Mouse (Mus musculus) forebrain, embryonic 14.5 days (tissue): Measurements from ENCODE around the gene Ptbp3. TPM values are rescaled to one million over a fixed set of nuclear protein-coding genes. Genes with fewer than 3 reads are reported as not detected.
"Not testable (repeated sequence)": the region's sequence is repeated elsewhere in the genome, so short reads cannot be mapped to it uniquely, and the experiment has no call there.

Experiments used
- ATAC-seq: fragments of 200-750 bp; cut with Nextera tagmentation; 2 replicates; pipeline ENCODE4 v1.8.0; 2017; ENCODE audit warnings: mild to moderate bottlenecking, moderate library complexity
- DNase-seq: peaks from one replicate; pipeline ENCODE4 v3.0.0-alpha.2; 2015; ENCODE audit warnings: low spot score
- H3K27ac ChIP-seq: fragments of 300-500 bp; sonication (generic); 2 replicates; pipeline ENCODE4 v1.5.1; 2014; ENCODE audit warnings: low read depth, mild to moderate bottlenecking, control low read depth, low read length, moderate library complexity
- H3K27me3 ChIP-seq: fragments of 300-500 bp; sonication (generic); replicated peaks from 2 replicates; pipeline ENCODE4 v1.6.1; 2014; ENCODE audit warnings: low read length, control low read depth, mixed read lengths; ENCODE audit not compliant: control insufficient read depth, insufficient read depth
- H3K36me3 ChIP-seq: fragments of 300-500 bp; sonication (generic); 2 replicates; pipeline ENCODE4 v1.6.1; 2014; ENCODE audit warnings: low read length, control low read depth; ENCODE audit not compliant: control insufficient read depth, insufficient read depth
- H3K4me1 ChIP-seq: fragments of 300-500 bp; sonication (generic); 2 replicates; pipeline ENCODE4 v1.6.1; 2014; ENCODE audit warnings: antibody characterized with exemption, low read length, control low read depth; ENCODE audit not compliant: control insufficient read depth, insufficient read depth
- H3K4me2 ChIP-seq: fragments of 300-500 bp; sonication (generic); 2 replicates; pipeline ENCODE4 v1.6.1; 2014; ENCODE audit warnings: mild to moderate bottlenecking, control low read depth, low read length
- H3K4me3 ChIP-seq: fragments of 300-500 bp; sonication (generic); 2 replicates; pipeline ENCODE4 v1.5.1; 2014; ENCODE audit warnings: low read depth, low read length, control low read depth
- H3K9ac ChIP-seq: fragments of 300-500 bp; sonication (generic); 2 replicates; pipeline ENCODE4 v1.6.1; 2014; ENCODE audit warnings: mild to moderate bottlenecking, low read length, control low read depth, moderate library complexity
- H3K9me3 ChIP-seq: fragments of 300-500 bp; sonication (generic); replicated peaks from 2 replicates; pipeline ENCODE4 v1.6.1; 2016; ENCODE audit warnings: low read length, control low read depth, mixed read lengths; ENCODE audit not compliant: control insufficient read depth
- whole genome bisulfite sequencing: fragments of 180-500 bp; shearing (Covaris S2); extraction: QIAGEN DNeasy Blood & Tissue Kit; methylation state at CpG from one replicate; pipeline ENCODE4 v1.1.7; 2014; 5-methylcytosine and 5-hydroxymethylcytosine counted together
- polyA plus RNA-seq: library from polyadenylated mRNA; unstranded; fragments of >200 nt; fragmentation: Nextera tagmentation; extraction: Ambion mirVana; gene quantifications from 2 replicates; pipeline ENCODE4 v1.2.1, GENCODE M21; 2014

Gene Ptbp3
- polyA plus RNA-seq, 1 experiment from 2014 or later = 23.5 TPM

DNA sequence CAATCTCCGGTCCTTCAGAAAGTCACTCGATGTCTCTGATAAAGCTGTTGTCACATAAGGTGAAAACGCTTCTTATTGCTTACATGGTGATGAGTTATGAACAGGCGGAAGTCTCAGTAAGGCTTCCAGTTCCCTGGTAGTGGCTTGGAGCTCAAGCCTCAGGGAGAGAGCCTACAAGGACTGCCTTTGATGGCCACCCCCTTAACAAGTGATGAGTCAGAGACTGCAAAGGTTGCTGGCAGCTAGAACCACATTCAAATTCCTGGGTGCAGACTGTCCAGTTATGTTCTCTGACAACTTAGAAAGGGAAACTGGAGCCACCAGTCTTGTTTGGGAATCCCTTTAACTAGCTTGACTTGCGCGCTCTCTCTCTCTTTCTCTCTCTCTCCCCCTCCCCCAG is 11.0 kb upstream of the Ptbp3 start:
- no peak overlapping the region for H3K27ac ChIP-seq
- no peaks in the 10 kb centered on the region for H3K36me3 ChIP-seq
- ATAC-seq (no peak), DNase-seq (no peak)
- H3K9me3 ChIP-seq = no peaks in the 10 kb centered on the region
- H3K27me3 ChIP-seq = no peaks in the 10 kb centered on the region
- H3K4me1 ChIP-seq = no peaks in the 10 kb centered on the region
- 98% methylated on average over 6 of the region's 6 CpGs for WGBS
- H3K9ac ChIP-seq = no peak overlapping the region
- H3K4me3 ChIP-seq = no peak overlapping the region
- no peak overlapping the region for H3K4me2 ChIP-seq

DNA sequence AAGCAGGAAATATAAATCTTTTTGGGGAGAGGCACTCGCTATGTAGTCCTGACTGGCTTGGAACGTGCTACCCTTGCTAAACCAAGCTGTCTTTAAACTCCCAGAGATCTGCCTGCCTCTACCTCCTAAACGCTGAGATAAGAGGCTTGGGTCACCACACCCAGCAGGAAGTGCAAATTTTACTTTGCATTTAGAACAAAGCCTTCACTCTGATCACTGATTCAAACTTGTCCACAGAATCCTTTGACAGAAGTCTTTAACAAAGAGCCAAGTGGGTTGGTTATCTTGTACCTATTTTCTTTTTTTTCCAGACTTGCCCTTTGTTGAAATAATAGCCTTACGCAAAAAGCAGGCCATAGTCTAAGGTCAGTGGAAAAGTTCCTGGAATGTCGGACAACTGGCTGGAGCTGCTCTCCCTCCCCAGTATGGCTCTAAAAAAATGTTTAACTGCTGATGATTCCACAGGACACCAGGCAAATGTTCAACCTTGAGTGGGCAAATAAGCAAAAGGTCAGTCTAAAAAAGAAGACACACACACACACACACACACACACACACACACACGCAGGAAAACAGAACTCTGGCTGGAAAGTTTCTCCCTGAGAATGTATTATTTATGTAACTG is 9.0 kb upstream of the Ptbp3 start:
- ATAC-seq (no peak), DNase-seq (no peak)
- Histone ChIP-seq H3K4me3 (no peak overlapping the region), H3K27me3 (no peaks in the 10 kb centered on the region), H3K9ac (no peak overlapping the region), H3K9me3 (no peaks in the 10 kb centered on the region), H3K36me3 (no peaks in the 10 kb centered on the region), H3K4me2 (no peak overlapping the region), H3K27ac (no peak overlapping the region), H3K4me1 (no peaks in the 10 kb centered on the region)
- 84% methylated on average over 6 of the region's 6 CpGs for WGBS

DNA sequence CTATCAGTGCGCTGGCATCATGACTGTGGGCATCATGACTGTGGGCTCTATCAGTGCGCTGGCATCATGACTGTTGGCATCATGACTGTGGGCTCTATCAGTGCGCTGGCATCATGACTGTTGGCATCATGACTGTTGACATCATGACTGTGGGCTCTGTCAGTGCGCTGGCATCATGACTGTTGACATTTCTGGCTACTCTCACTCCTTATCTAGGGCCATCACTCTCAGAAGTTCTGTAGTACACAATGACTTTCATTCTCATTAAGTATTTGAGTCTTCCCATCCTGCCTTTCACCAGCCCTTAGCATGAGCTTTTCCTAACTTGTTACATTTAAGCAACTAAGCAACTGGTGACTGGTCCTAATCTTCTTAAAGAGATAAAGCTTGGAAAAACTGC is 8.2 kb upstream of the Ptbp3 start:
- 96% methylated on average over 4 of the region's 4 CpGs for WGBS
- not testable (repeated sequence) for H3K9me3 ChIP-seq, H3K27me3 ChIP-seq, ATAC-seq, H3K4me3 ChIP-seq, H3K4me1 ChIP-seq, H3K27ac ChIP-seq, H3K9ac ChIP-seq, DNase-seq, H3K36me3 ChIP-seq, H3K4me2 ChIP-seq

DNA sequence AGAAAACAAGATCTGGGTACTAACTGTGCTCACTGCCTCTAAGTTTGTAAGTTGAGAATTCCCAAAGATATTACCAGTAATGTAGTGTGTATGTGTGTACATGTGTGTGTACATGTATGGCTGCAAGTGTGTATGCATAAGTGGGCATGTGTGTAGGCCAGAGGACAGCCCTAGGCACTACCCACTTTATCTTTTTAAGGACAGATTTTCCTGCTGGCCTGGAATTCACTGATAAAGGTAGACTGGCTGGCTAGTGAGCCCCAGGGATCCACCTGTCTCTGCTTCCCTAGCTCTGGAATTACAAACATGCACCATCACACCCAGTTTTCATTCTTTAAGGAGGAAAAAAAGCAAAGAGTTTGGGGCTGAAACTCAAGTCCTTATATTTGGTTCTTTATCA is 6.0 kb upstream of the Ptbp3 start:
- H3K27me3 ChIP-seq = no peaks in the 10 kb centered on the region
- no peaks in the 10 kb centered on the region for H3K9me3 ChIP-seq
- no peak overlapping the region for H3K9ac ChIP-seq
- H3K36me3 ChIP-seq = no peaks in the 10 kb centered on the region
- no peak overlapping the region for H3K4me2 ChIP-seq
- ATAC-seq (no peak), DNase-seq (no peak)
- no peak overlapping the region for H3K4me3 ChIP-seq
- H3K27ac ChIP-seq = no peak overlapping the region
- H3K4me1 ChIP-seq = no peaks in the 10 kb centered on the region

DNA sequence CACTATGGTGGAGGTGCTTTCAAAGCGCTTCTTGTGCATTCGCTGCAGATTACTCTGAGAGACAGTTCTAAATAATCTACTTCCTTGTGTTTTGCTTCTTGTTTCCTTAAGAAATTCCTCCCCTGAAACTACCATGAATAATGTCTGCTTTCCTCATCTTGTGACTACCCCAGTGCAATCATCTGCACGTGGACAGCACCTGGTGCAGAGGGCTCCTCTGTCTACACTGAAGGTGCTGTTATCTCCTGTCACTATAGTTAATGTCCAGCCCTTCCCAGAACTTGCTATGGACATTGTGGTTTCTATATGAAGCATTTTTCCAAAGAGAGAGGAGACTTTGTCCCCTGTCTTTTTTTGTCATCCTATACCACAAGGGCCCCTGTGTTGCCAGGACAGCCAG is 4.4 kb upstream of the Ptbp3 start:
- DNase-seq (no peak), ATAC-seq (no peak)
- no peaks in the 10 kb centered on the region for H3K36me3 ChIP-seq
- H3K4me1 ChIP-seq = peaks cover 5% of the 10 kb centered on the region; the same call in 1 of the 2 replicates
- H3K9me3 ChIP-seq = no peaks in the 10 kb centered on the region
- no peak overlapping the region for H3K4me3 ChIP-seq
- 80% methylated on average over 3 of the region's 3 CpGs for WGBS
- no peaks in the 10 kb centered on the region for H3K27me3 ChIP-seq
- no peak overlapping the region for H3K27ac ChIP-seq
- no peak overlapping the region for H3K4me2 ChIP-seq
- no peak overlapping the region for H3K9ac ChIP-seq

DNA sequence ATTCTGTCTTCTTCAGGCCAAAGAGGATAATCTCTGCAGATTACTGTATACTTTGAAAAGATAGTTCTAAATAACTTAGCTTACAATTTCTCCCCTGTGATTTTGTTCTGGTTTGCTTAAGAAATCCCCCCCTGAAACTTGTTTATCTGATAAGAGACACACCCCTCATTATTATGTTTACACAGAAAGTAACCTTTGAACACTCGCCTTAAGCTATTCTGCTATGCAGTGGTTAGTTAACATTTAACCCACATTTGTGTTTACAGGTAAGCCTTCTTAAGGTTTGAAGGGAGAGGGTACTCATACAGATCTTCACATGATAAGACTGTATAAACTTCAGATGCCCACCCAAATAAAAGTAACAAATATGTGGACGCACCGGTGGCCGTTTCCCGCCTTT is 3.7 kb upstream of the Ptbp3 start:
- WGBS = 93% methylated on average over 5 of the region's 5 CpGs

DNA sequence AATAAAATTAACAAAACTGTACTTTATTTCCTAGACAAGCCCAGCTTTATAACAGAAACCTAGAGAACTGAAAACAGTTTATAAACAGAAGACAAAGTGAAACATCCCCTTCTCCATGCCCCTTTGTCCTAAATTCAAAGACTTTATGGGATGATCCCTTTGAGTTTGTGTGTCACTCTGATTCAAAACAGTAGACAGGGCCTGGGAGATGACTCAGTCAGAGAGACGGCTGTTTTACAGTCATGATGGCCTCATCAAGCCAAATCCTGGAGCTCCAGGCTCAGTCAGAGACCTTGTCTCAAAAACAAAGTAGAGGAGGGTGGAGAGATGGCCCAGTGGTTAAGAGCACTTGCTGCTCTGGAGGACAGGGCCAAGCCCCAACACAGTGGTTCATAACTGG is 2.7 kb upstream of the Ptbp3 start:
- Histone ChIP-seq H3K4me2 (no peak overlapping the region), H3K9ac (no peak overlapping the region), H3K27ac (no peak overlapping the region), H3K27me3 (0 out of 2 replicates have a peak, but pooled peaks cover 3% of the 10 kb centered on the region), H3K36me3 (no peaks in the 10 kb centered on the region), H3K9me3 (no peaks in the 10 kb centered on the region), H3K4me3 (no peak overlapping the region), H3K4me1 (peaks cover 8% of the 10 kb centered on the region)
- WGBS = 84% methylated on average over 1 of the region's 1 CpGs
- no peak for DNase-seq
- no peak for ATAC-seq

More for the DNA sequence above, 3.7 kb upstream of the Ptbp3 start:
- no peak overlapping the region for H3K4me3 ChIP-seq
- DNase-seq = no peak
- H3K36me3 ChIP-seq = no peaks in the 10 kb centered on the region
- no peaks in the 10 kb centered on the region for H3K27me3 ChIP-seq
- H3K9ac ChIP-seq = no peak overlapping the region
- no peaks in the 10 kb centered on the region for H3K9me3 ChIP-seq
- no peak for ATAC-seq
- H3K27ac ChIP-seq = no peak overlapping the region
- no peak overlapping the region for H3K4me2 ChIP-seq
- peaks cover 5% of the 10 kb centered on the region for H3K4me1 ChIP-seq

DNA sequence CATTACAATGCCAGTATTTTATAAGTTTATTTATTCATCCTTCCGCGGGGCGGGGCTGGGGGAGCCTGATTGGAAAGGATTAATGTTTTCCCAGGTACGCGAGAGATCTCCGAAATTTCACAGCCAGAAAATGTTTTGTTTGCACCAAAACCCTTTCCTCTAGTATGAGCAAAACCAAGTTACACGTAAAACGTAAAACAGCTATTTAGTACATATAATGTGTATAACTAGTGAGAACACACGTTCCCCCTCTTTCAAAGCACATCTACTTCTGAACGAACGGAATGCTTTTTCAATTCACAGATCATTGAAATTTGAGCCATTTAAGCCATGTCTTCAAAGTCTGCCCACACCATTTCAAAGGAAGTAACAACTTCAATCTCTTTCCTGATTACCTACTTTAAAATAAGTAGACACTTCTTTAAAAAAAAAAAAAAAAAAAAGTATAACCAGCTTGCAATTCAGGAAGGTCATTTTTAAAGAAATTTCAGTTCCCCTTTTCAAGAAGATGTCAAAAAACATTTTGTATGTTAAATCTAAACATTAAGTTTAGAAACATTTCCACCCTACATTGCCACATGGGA is 905 bp upstream of the Ptbp3 start:
- ATAC-seq (no peak), DNase-seq (peak; percentile 10)
- peak overlapping the region; percentile 81 for H3K4me2 ChIP-seq
- H3K4me3 ChIP-seq = peak overlapping the region; percentile 83
- WGBS = 17% methylated on average over 11 of the region's 11 CpGs
- H3K36me3 ChIP-seq = no peaks in the 10 kb centered on the region
- peak overlapping the region; percentile 74 for H3K9ac ChIP-seq
- H3K27me3 ChIP-seq = 0 out of 2 replicates have a peak, but pooled peaks cover 3% of the 10 kb centered on the region
- H3K4me1 ChIP-seq = peaks cover 8% of the 10 kb centered on the region
- no peaks in the 10 kb centered on the region for H3K9me3 ChIP-seq
- no peak overlapping the region for H3K27ac ChIP-seq

DNA sequence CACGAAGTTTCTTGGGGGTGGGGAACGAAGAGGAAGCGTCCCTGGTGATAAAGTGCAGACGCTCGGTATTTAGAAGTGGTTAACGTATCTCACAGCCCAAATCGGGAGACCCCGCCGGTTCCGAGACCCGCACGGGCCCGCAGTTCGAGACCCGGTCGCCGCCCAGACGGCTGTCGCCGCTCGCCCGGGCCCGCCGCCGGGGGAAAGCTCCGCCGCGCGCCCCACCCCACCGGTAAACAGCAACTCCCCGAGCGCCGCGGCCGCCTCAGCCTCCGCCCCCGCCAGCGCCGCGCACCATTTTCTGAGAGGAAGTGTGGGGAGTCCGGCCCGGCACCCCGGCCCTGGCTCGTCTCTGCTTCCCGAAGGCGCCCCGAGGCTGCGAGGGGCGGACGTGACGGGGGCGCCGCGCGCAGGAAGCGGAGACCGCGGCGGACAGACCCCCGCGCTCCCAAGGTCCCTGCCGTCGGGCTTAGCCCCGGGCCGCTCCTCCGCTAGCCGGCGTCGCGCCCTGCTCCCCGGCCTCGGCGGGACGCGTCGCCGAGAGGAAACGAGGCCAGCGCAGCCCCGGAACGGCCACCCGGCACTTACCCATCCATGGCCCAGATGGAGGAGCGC is 497 bp downstream of the Ptbp3 start:
- under 1% methylated on average over 82 of the region's 83 CpGs for WGBS
- Histone ChIP-seq H3K27ac (peak overlapping the region; percentile 86), H3K4me1 (peaks cover 8% of the 10 kb centered on the region), H3K9me3 (no peaks in the 10 kb centered on the region), H3K9ac (peak overlapping the region; percentile 85), H3K4me3 (peak overlapping the region; percentile 83), H3K27me3 (0 out of 2 replicates have a peak, but pooled peaks cover 3% of the 10 kb centered on the region), H3K36me3 (no peaks in the 10 kb centered on the region), H3K4me2 (peak overlapping the region; percentile 81)
- peak; percentile 87; the same call in 1 of the 2 replicates for ATAC-seq
- DNase-seq = peak; percentile 52
